Mouse (Mus musculus): ENCODE data around the gene Ugt1a6b.

The Ugt1a6b gene

GRCm38 (mm10) chr1:88261706-88262105, 158.7 kb downstream of the Ugt1a6b start:
- DNase-seq (ENCODE audit: low spot score): no peak

- DNase-seq (ENCODE audit: low spot score): peak; percentile 92
These were observed 159.2 kb downstream of the Ugt1a6b start for GRCm38 (mm10) chr1:88262255-88262654.

GRCm38 (mm10) chr1:88262961-88263360, 159.9 kb downstream of the Ugt1a6b start:
- no peak for DNase-seq (ENCODE audit: low spot score)

GRCm38 (mm10) chr1:88263778-88264177, 160.7 kb downstream of the Ugt1a6b start:
- DNase-seq (ENCODE audit: low spot score): no peak

GRCm38 (mm10) chr1:88264237-88264868, 161.3 kb downstream of the Ugt1a6b start:
- DNase-seq (ENCODE audit: low spot score): peak; percentile 75

- DNase-seq (ENCODE audit: low spot score): no peak
These were observed 161.8 kb downstream of the Ugt1a6b start for GRCm38 (mm10) chr1:88264869-88265240.

- DNase-seq (ENCODE audit: low spot score): no peak
These were observed 163.1 kb downstream of the Ugt1a6b start for GRCm38 (mm10) chr1:88266123-88266522.

- DNase-seq (ENCODE audit: low spot score): no peak
These were observed 164.4 kb downstream of the Ugt1a6b start for GRCm38 (mm10) chr1:88267489-88267888.

- no peak for DNase-seq (ENCODE audit: low spot score)
These were observed 165.0 kb downstream of the Ugt1a6b start for GRCm38 (mm10) chr1:88268070-88268469.

Data from ovary, adult 18-20 months (tissue).